Mouse (Mus musculus) erythroblast, embryonic 14.5 days (primary cell): ENCODE results near the gene Cfap70. TPM values are rescaled to one million over a fixed set of nuclear protein-coding genes. Genes with fewer than 3 reads are reported as not detected.

ENCODE experiments used
- H3K27me3 ChIP-seq: 2 replicates; pipeline ENCODE4 v1.6.1; 2012; ENCODE audit warnings: inconsistent platforms; ENCODE audit not compliant: control insufficient read depth
- H3K36me3 ChIP-seq: 2 replicates; pipeline ENCODE4 v1.6.1; 2012; ENCODE audit warnings: mild to moderate bottlenecking, inconsistent platforms; ENCODE audit not compliant: control insufficient read depth
- H3K4me1 ChIP-seq: 2 replicates; pipeline ENCODE4 v1.6.1; 2012; ENCODE audit warnings: inconsistent platforms; ENCODE audit not compliant: control insufficient read depth
- H3K4me3 ChIP-seq: replicated peaks from 2 replicates; pipeline ENCODE3; 2012; ENCODE audit warnings: moderate library complexity, mild to moderate bottlenecking, inconsistent platforms
- H3K9me3 ChIP-seq: 2 replicates; pipeline ENCODE4 v1.6.1; 2012; ENCODE audit warnings: low read length, inconsistent platforms, mixed read lengths; ENCODE audit not compliant: control insufficient read depth
- GATA1 ChIP-seq: IDR thresholded peaks from 2 replicates; pipeline ENCODE4 v1.6.1; 2012; ENCODE audit warnings: low read length, inconsistent platforms, mixed read lengths
- TAL1 ChIP-seq: IDR thresholded peaks from 3 replicates; pipeline ENCODE4 v1.6.1; 2012; ENCODE audit warnings: low read length, inconsistent platforms, mixed read lengths
- polyA plus RNA-seq: library from polyadenylated mRNA; stranded (reverse); fragments of >175 nt; gene quantifications from 2 replicates; pipeline ENCODE4 v1.2.3, GENCODE M21; 2012

The Cfap70 gene
- polyA plus RNA-seq, 1 experiment, result not detected

- Histone ChIP-seq H3K27me3 (no peaks in the 10 kb centered on the region), H3K36me3 (no peaks in the 10 kb centered on the region), H3K9me3 (no peaks in the 10 kb centered on the region), H3K4me1 (no peaks in the 10 kb centered on the region), H3K4me3 (no peak overlapping the region)
- no peak for TF ChIP-seq TAL1
- TF ChIP-seq GATA1, result no peak
Observed at GRCm38 (mm10) chr14:20431726-20432125, 20.3 kb downstream of the Cfap70 start.

- no peaks in the 10 kb centered on the region for H3K36me3 ChIP-seq
- no peaks in the 10 kb centered on the region for H3K27me3 ChIP-seq
- H3K9me3 ChIP-seq, result no peaks in the 10 kb centered on the region
- H3K4me1 ChIP-seq, result no peaks in the 10 kb centered on the region
- no peak overlapping the region for H3K4me3 ChIP-seq
- TF ChIP-seq TAL1, result no peak
- no peak for TF ChIP-seq GATA1
Observed at GRCm38 (mm10) chr14:20429833-20430232, 22.2 kb downstream of the Cfap70 start.

GRCm38 (mm10) chr14:20428593-20428992, 23.4 kb downstream of the Cfap70 start:
- H3K9me3 ChIP-seq, result no peaks in the 10 kb centered on the region
- no peaks in the 10 kb centered on the region for H3K36me3 ChIP-seq
- no peak overlapping the region for H3K4me3 ChIP-seq
- TF ChIP-seq TAL1 (no peak), GATA1 (no peak)
- no peaks in the 10 kb centered on the region for H3K4me1 ChIP-seq
- no peaks in the 10 kb centered on the region for H3K27me3 ChIP-seq

- no peaks in the 10 kb centered on the region for H3K27me3 ChIP-seq
- H3K4me1 ChIP-seq, result no peaks in the 10 kb centered on the region
- no peak overlapping the region for H3K4me3 ChIP-seq
- H3K36me3 ChIP-seq, result no peaks in the 10 kb centered on the region
- H3K9me3 ChIP-seq, result no peaks in the 10 kb centered on the region
- TF ChIP-seq TAL1, result no peak
- no peak for TF ChIP-seq GATA1
Observed at GRCm38 (mm10) chr14:20423046-20423445, 29.0 kb downstream of the Cfap70 start.

GRCm38 (mm10) chr14:20422257-20422656, 29.8 kb downstream of the Cfap70 start:
- Histone ChIP-seq H3K4me1 (no peaks in the 10 kb centered on the region), H3K36me3 (no peaks in the 10 kb centered on the region), H3K9me3 (no peaks in the 10 kb centered on the region), H3K4me3 (no peak overlapping the region), H3K27me3 (no peaks in the 10 kb centered on the region)
- TF ChIP-seq TAL1 (no peak), GATA1 (no peak)

GRCm38 (mm10) chr14:20400071-20400470, 52.0 kb downstream of the Cfap70 start:
- Histone ChIP-seq H3K27me3 (no peaks in the 10 kb centered on the region), H3K4me1 (no peaks in the 10 kb centered on the region), H3K4me3 (no peak overlapping the region), H3K9me3 (no peaks in the 10 kb centered on the region), H3K36me3 (no peaks in the 10 kb centered on the region)
- TF ChIP-seq TAL1 (no peak), GATA1 (no peak)

- TF ChIP-seq TAL1 (no peak), GATA1 (no peak)
- no peaks in the 10 kb centered on the region for H3K36me3 ChIP-seq
Observed at GRCm38 (mm10) chr14:20398864-20399263, 53.2 kb downstream of the Cfap70 start.

GRCm38 (mm10) chr14:20397220-20397619, 54.8 kb downstream of the Cfap70 start:
- no peaks in the 10 kb centered on the region for H3K9me3 ChIP-seq
- H3K4me1 ChIP-seq, result peaks cover 17% of the 10 kb centered on the region
- no peaks in the 10 kb centered on the region; the same call in 1 of the 2 replicates for H3K36me3 ChIP-seq
- no peaks in the 10 kb centered on the region for H3K27me3 ChIP-seq
- no peak overlapping the region for H3K4me3 ChIP-seq
- TF ChIP-seq TAL1 (no peak), GATA1 (no peak)

More at GRCm38 (mm10) chr14:20398864-20399263, 53.2 kb downstream of the Cfap70 start:
- H3K4me3 ChIP-seq, result no peak overlapping the region
- H3K4me1 ChIP-seq, result peaks cover 7% of the 10 kb centered on the region
- no peaks in the 10 kb centered on the region for H3K27me3 ChIP-seq
- no peaks in the 10 kb centered on the region for H3K9me3 ChIP-seq

GRCm38 (mm10) chr14:20393205-20393913, 58.7 kb downstream of the Cfap70 start, which contains the start of gene Mrps16:
TSS of gene Mrps16 (minus strand) at chr14:20393634.
- Histone ChIP-seq H3K9me3 (no peaks in the 10 kb centered on the region), H3K27me3 (no peaks in the 10 kb centered on the region), H3K36me3 (peaks cover 24% of the 10 kb centered on the region), H3K4me1 (peaks cover 35% of the 10 kb centered on the region), H3K4me3 (peak within 1 kb of the TSS; percentile 70)
- no peak for TF ChIP-seq TAL1
- TF ChIP-seq GATA1, result no peak
